Mouse (Mus musculus): ENCODE data around the gene Eif4enif1. TPM values are rescaled to one million over a fixed set of nuclear protein-coding genes. Genes with fewer than 3 reads are reported as not detected.
"Not testable (repeated sequence)": the region's sequence is repeated elsewhere in the genome, so short reads cannot be mapped to it uniquely, and the experiment has no call there.

Gene Eif4enif1
- polyA plus RNA-seq, 1 experiment from 2014 or later, result 43.2 TPM

- H3K4me1 ChIP-seq (ENCODE audit: control insufficient read depth, insufficient read depth, low read length); H3K9ac ChIP-seq (ENCODE audit: low read depth, low read length); H3K27ac ChIP-seq (ENCODE audit: low read depth, low read length); ATAC-seq (replicated peaks; ENCODE audit: insufficient number of reproducible peaks, low FRiP score, low TSS enrichment); H3K9me3 ChIP-seq (replicated peaks; ENCODE audit: control insufficient read depth, low read length); H3K4me3 ChIP-seq (ENCODE audit: low read depth, low read length); H3K36me3 ChIP-seq (ENCODE audit: control insufficient read depth, insufficient read depth, low read length); H3K4me2 ChIP-seq; H3K27me3 ChIP-seq (ENCODE audit: control insufficient read depth, insufficient read depth, low read length): not testable (repeated sequence)
- WGBS (ENCODE audit: insufficient replicate concordance), result 46% methylated on average over 3 of the region's 3 CpGs
These were observed 38.5 kb upstream of the Eif4enif1 start for GRCm38 (mm10) chr11:3163661-3164060.

- WGBS (ENCODE audit: insufficient replicate concordance), result 68% methylated on average over 3 of the region's 5 CpGs
- H3K36me3 ChIP-seq (ENCODE audit: control insufficient read depth, insufficient read depth, low read length); H3K9ac ChIP-seq (ENCODE audit: low read depth, low read length); H3K9me3 ChIP-seq (replicated peaks; ENCODE audit: control insufficient read depth, low read length); H3K4me3 ChIP-seq (ENCODE audit: low read depth, low read length); H3K4me2 ChIP-seq; H3K27me3 ChIP-seq (ENCODE audit: control insufficient read depth, insufficient read depth, low read length); H3K27ac ChIP-seq (ENCODE audit: low read depth, low read length); H3K4me1 ChIP-seq (ENCODE audit: control insufficient read depth, insufficient read depth, low read length): not testable (repeated sequence)
- ATAC-seq (replicated peaks; ENCODE audit: insufficient number of reproducible peaks, low FRiP score, low TSS enrichment), result peak; percentile 21
These were observed 36.9 kb upstream of the Eif4enif1 start for GRCm38 (mm10) chr11:3165210-3165782.

- not testable (repeated sequence) for H3K9ac ChIP-seq (ENCODE audit: low read depth, low read length); H3K9me3 ChIP-seq (replicated peaks; ENCODE audit: control insufficient read depth, low read length); H3K27me3 ChIP-seq (ENCODE audit: control insufficient read depth, insufficient read depth, low read length); H3K4me3 ChIP-seq (ENCODE audit: low read depth, low read length); H3K4me2 ChIP-seq; ATAC-seq (replicated peaks; ENCODE audit: insufficient number of reproducible peaks, low FRiP score, low TSS enrichment); H3K27ac ChIP-seq (ENCODE audit: low read depth, low read length); H3K4me1 ChIP-seq (ENCODE audit: control insufficient read depth, insufficient read depth, low read length); H3K36me3 ChIP-seq (ENCODE audit: control insufficient read depth, insufficient read depth, low read length)
These were observed 35.9 kb upstream of the Eif4enif1 start for GRCm38 (mm10) chr11:3166321-3166720.

- WGBS (ENCODE audit: insufficient replicate concordance), result 82% methylated on average over 4 of the region's 4 CpGs
- H3K9me3 ChIP-seq (replicated peaks; ENCODE audit: control insufficient read depth, low read length); ATAC-seq (replicated peaks; ENCODE audit: insufficient number of reproducible peaks, low FRiP score, low TSS enrichment): not testable (repeated sequence)
These were observed 35.1 kb upstream of the Eif4enif1 start for GRCm38 (mm10) chr11:3167129-3167528.

GRCm38 (mm10) chr11:3167571-3168001 lies 34.6 kb upstream of the Eif4enif1 start:
- H3K4me2 ChIP-seq; H3K27ac ChIP-seq (ENCODE audit: low read depth, low read length); H3K36me3 ChIP-seq (ENCODE audit: control insufficient read depth, insufficient read depth, low read length); H3K9me3 ChIP-seq (replicated peaks; ENCODE audit: control insufficient read depth, low read length); ATAC-seq (replicated peaks; ENCODE audit: insufficient number of reproducible peaks, low FRiP score, low TSS enrichment); H3K9ac ChIP-seq (ENCODE audit: low read depth, low read length); H3K27me3 ChIP-seq (ENCODE audit: control insufficient read depth, insufficient read depth, low read length); H3K4me3 ChIP-seq (ENCODE audit: low read depth, low read length); H3K4me1 ChIP-seq (ENCODE audit: control insufficient read depth, insufficient read depth, low read length): not testable (repeated sequence)
- 61% methylated on average over 4 of the region's 4 CpGs for WGBS (ENCODE audit: insufficient replicate concordance)

More at GRCm38 (mm10) chr11:3167129-3167528, 35.1 kb upstream of the Eif4enif1 start:
- not testable (repeated sequence) for H3K9ac ChIP-seq (ENCODE audit: low read depth, low read length); H3K4me2 ChIP-seq; H3K27ac ChIP-seq (ENCODE audit: low read depth, low read length); H3K4me1 ChIP-seq (ENCODE audit: control insufficient read depth, insufficient read depth, low read length); H3K4me3 ChIP-seq (ENCODE audit: low read depth, low read length); H3K27me3 ChIP-seq (ENCODE audit: control insufficient read depth, insufficient read depth, low read length); H3K36me3 ChIP-seq (ENCODE audit: control insufficient read depth, insufficient read depth, low read length)

GRCm38 (mm10) chr11:3169042-3169441 lies 33.1 kb upstream of the Eif4enif1 start:
- not testable (repeated sequence) for H3K9ac ChIP-seq (ENCODE audit: low read depth, low read length); H3K36me3 ChIP-seq (ENCODE audit: control insufficient read depth, insufficient read depth, low read length); H3K27me3 ChIP-seq (ENCODE audit: control insufficient read depth, insufficient read depth, low read length); H3K4me2 ChIP-seq; H3K9me3 ChIP-seq (replicated peaks; ENCODE audit: control insufficient read depth, low read length); H3K4me1 ChIP-seq (ENCODE audit: control insufficient read depth, insufficient read depth, low read length); H3K27ac ChIP-seq (ENCODE audit: low read depth, low read length); H3K4me3 ChIP-seq (ENCODE audit: low read depth, low read length)
- peak; percentile 32; the same call in 1 of the 2 replicates for ATAC-seq (replicated peaks; ENCODE audit: insufficient number of reproducible peaks, low FRiP score, low TSS enrichment)
- WGBS (ENCODE audit: insufficient replicate concordance), result 72% methylated on average over 2 of the region's 2 CpGs

GRCm38 (mm10) chr11:3171931-3172330 lies 30.3 kb upstream of the Eif4enif1 start:
- H3K9ac ChIP-seq (ENCODE audit: low read depth, low read length); H3K36me3 ChIP-seq (ENCODE audit: control insufficient read depth, insufficient read depth, low read length); H3K4me2 ChIP-seq; H3K27ac ChIP-seq (ENCODE audit: low read depth, low read length); H3K27me3 ChIP-seq (ENCODE audit: control insufficient read depth, insufficient read depth, low read length); H3K9me3 ChIP-seq (replicated peaks; ENCODE audit: control insufficient read depth, low read length); H3K4me3 ChIP-seq (ENCODE audit: low read depth, low read length); H3K4me1 ChIP-seq (ENCODE audit: control insufficient read depth, insufficient read depth, low read length); ATAC-seq (replicated peaks; ENCODE audit: insufficient number of reproducible peaks, low FRiP score, low TSS enrichment): not testable (repeated sequence)
- WGBS (ENCODE audit: insufficient replicate concordance), result 60% methylated on average over 1 of the region's 1 CpGs

- H3K9ac ChIP-seq (ENCODE audit: low read depth, low read length); H3K9me3 ChIP-seq (replicated peaks; ENCODE audit: control insufficient read depth, low read length); H3K27ac ChIP-seq (ENCODE audit: low read depth, low read length); H3K4me2 ChIP-seq; H3K4me1 ChIP-seq (ENCODE audit: control insufficient read depth, insufficient read depth, low read length); ATAC-seq (replicated peaks; ENCODE audit: insufficient number of reproducible peaks, low FRiP score, low TSS enrichment); H3K4me3 ChIP-seq (ENCODE audit: low read depth, low read length); H3K36me3 ChIP-seq (ENCODE audit: control insufficient read depth, insufficient read depth, low read length); H3K27me3 ChIP-seq (ENCODE audit: control insufficient read depth, insufficient read depth, low read length): not testable (repeated sequence)
- 55% methylated on average over 4 of the region's 6 CpGs for WGBS (ENCODE audit: insufficient replicate concordance)
These were observed 29.7 kb upstream of the Eif4enif1 start for GRCm38 (mm10) chr11:3172526-3172925.

- H3K4me1 ChIP-seq (ENCODE audit: control insufficient read depth, insufficient read depth, low read length); H3K27me3 ChIP-seq (ENCODE audit: control insufficient read depth, insufficient read depth, low read length); H3K9ac ChIP-seq (ENCODE audit: low read depth, low read length); H3K9me3 ChIP-seq (replicated peaks; ENCODE audit: control insufficient read depth, low read length); H3K27ac ChIP-seq (ENCODE audit: low read depth, low read length); H3K4me2 ChIP-seq; H3K4me3 ChIP-seq (ENCODE audit: low read depth, low read length); H3K36me3 ChIP-seq (ENCODE audit: control insufficient read depth, insufficient read depth, low read length): not testable (repeated sequence)
- WGBS (ENCODE audit: insufficient replicate concordance), result 73% methylated on average over 11 of the region's 11 CpGs
- ATAC-seq (replicated peaks; ENCODE audit: insufficient number of reproducible peaks, low FRiP score, low TSS enrichment), result peak; percentile 53
These were observed 28.5 kb upstream of the Eif4enif1 start for GRCm38 (mm10) chr11:3173425-3174318.
